19 mouse cellular contexts compared by ENCODE assay signal in the genomic region with DNA sequence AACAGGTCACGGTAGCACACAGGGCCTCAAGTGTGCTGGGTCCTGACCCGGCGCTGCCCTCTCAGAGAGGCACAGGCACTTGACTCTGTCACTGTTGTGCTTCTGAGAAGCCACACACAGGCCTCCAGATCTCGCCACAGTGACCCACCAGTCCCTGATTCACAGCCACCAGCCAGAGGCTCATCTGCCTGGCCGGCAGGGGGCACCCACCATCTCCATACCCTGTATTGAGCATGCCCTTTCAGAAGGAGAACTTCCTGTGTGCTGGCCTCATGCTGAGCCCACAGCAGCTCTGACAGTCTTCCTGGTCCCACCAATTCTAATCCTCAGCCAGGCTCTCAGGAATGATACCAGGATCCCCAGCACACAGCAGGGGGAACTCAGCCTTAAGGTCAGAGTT. TPM values are rescaled to one million over a fixed set of nuclear protein-coding genes. Genes with fewer than 3 reads are reported as not detected.
A peak's percentile ranks its signal among the peaks of the same experiment; 100 is the strongest.
DNase-seq lines count a peak whose midpoint lies in the region; ATAC-seq and TF ChIP-seq lines count a peak whose summit lies in the region.
"Had no signal": no experiment of that assay in that cellular context is flagged by ENCODE, and none has a peak within 500 bp of the region (broad histone marks: within the 10 kb centered on the region; RNA-seq: fewer than 3 reads in every experiment).

No protein-coding gene starts in this region.

- H3K27ac ChIP-seq in left cerebral cortex, adult 2 months = no peak overlapping the region
- no peak overlapping the region for H3K27ac ChIP-seq in liver, postnatal 0 days (ENCODE audit: low read depth)
- H3K27ac ChIP-seq: embryonic facial prominence, embryonic 10.5 days; heart, embryonic 13.5 days; hindbrain, embryonic 12.5 days; lung, embryonic 15.5 days; midbrain, embryonic 13.5 days; neural tube, embryonic 12.5 days had no signal

- H3K4me1 ChIP-seq in liver, postnatal 0 days (ENCODE audit: insufficient read depth) = no peaks in the 10 kb centered on the region
- H3K4me1 ChIP-seq: heart, embryonic 13.5 days; hindbrain, embryonic 12.5 days; lung, embryonic 15.5 days; midbrain, embryonic 13.5 days; neural tube, embryonic 12.5 days had no signal

- intact Hi-C loops in left cerebral cortex, adult 2 months (cut with DNase I) = no loop called here
- intact Hi-C loops in left cerebral cortex, postnatal 10 days (cut with DNase I) = no loop called here

- H3K9ac ChIP-seq in liver, postnatal 0 days (replicated peaks) = no peak overlapping the region
- H3K9ac ChIP-seq: heart, embryonic 13.5 days; hindbrain, embryonic 12.5 days; lung, embryonic 15.5 days; midbrain, embryonic 13.5 days; neural tube, embryonic 12.5 days had no signal

- no peak for DNase-seq in left cerebral cortex, adult 2 months (ENCODE audit: extremely low spot score in 1 of 2, low spot score in 2 of 2)
- no peak for DNase-seq in left cerebral cortex, postnatal 10 days (ENCODE audit: extremely low spot score in 1 of 2, low spot score in 2 of 2)
- peak; percentile 34 for DNase-seq in 416B (ENCODE audit: low read depth)
- DNase-seq in ES-CJ7 (ENCODE audit: low read depth, low spot score) = peak; percentile 43
- no peak for DNase-seq in liver, postnatal 0 days
- DNase-seq in frontal cortex, adult 2 months (ENCODE audit: extremely low spot score in 1 of 2, low spot score in 1 of 2) = no peak
- DNase-seq: cerebellum, postnatal 14 days; gastrocnemius, postnatal 14 days; kidney, adult 18-20 months; spleen, adult 18-20 months had no signal

- no peak for ATAC-seq in liver, postnatal 0 days
- no peak for ATAC-seq in erythroblast, adult 5-6 weeks (replicated peaks; ENCODE audit: low FRiP score, poor library complexity, severe bottlenecking)
- ATAC-seq: midbrain, embryonic 13.5 days had no signal

- H3K4me2 ChIP-seq in liver, postnatal 0 days (ENCODE audit: low read depth, low read length) = no peak overlapping the region
- H3K4me2 ChIP-seq: heart, embryonic 13.5 days; hindbrain, embryonic 12.5 days; lung, embryonic 15.5 days; midbrain, embryonic 13.5 days; neural tube, embryonic 12.5 days had no signal

- no peaks in the 10 kb centered on the region for H3K9me3 ChIP-seq in liver, postnatal 0 days (ENCODE audit: low read length)
- H3K9me3 ChIP-seq: embryonic facial prominence, embryonic 10.5 days; heart, embryonic 13.5 days; hindbrain, embryonic 12.5 days; lung, embryonic 15.5 days; midbrain, embryonic 13.5 days; neural tube, embryonic 12.5 days had no signal

- peak; percentile 11 for TF ChIP-seq CTCF in left cerebral cortex, adult 2 months (IDR thresholded peaks at IDR 0.05)
- TF ChIP-seq CTCF in liver, postnatal 0 days (IDR thresholded peaks at IDR 0.05; ENCODE audit: low read depth) = peak; percentile 51

- no peaks in the 10 kb centered on the region for H3K27me3 ChIP-seq in liver, postnatal 0 days (ENCODE audit: insufficient read depth, low read length)
- H3K27me3 ChIP-seq: midbrain, embryonic 13.5 days; neural tube, embryonic 12.5 days had no signal

- no peak overlapping the region for H3K4me3 ChIP-seq in left cerebral cortex, adult 2 months
- no peak overlapping the region for H3K4me3 ChIP-seq in liver, postnatal 0 days (ENCODE audit: low read depth, low read length)
- H3K4me3 ChIP-seq: embryonic facial prominence, embryonic 10.5 days; heart, embryonic 13.5 days; hindbrain, embryonic 12.5 days; lung, embryonic 15.5 days; midbrain, embryonic 13.5 days; neural tube, embryonic 12.5 days had no signal

- no peak for TF ChIP-seq EP300 in liver, postnatal 0 days (IDR thresholded peaks at IDR 0.05; ENCODE audit: low read depth)

- 42% methylated on average over 5 of the region's 5 CpGs for WGBS in liver, postnatal 0 days (ENCODE audit: insufficient replicate concordance)

- no peaks in the 10 kb centered on the region for H3K36me3 ChIP-seq in liver, postnatal 0 days (replicated peaks; ENCODE audit: insufficient read depth, low read length)
- H3K36me3 ChIP-seq: embryonic facial prominence, embryonic 10.5 days; G1E; heart, embryonic 13.5 days; hindbrain, embryonic 12.5 days; lung, embryonic 15.5 days; midbrain, embryonic 13.5 days; neural tube, embryonic 12.5 days had no signal

RNA-seq across cellular contexts. Expression of gene Ccdc27, which starts 46.7 kb away (rescaled TPM):
- not detected for total RNA-seq in left cerebral cortex, adult 2 months (2021)
- under 1 TPM; 0.43 to 0.65 TPM for total RNA-seq in left cerebral cortex, postnatal 10 days (2021)
- polyA plus RNA-seq in liver, postnatal 0 days (2015; fragmentation: Nextera tagmentation; extraction: Ambion mirVana) = not detected in 2 replicates
- polyA plus RNA-seq in frontal cortex, adult 2 months (2012; rRNA removed) = not detected in 2 replicates
- not detected in 2 replicates for total RNA-seq in erythroblast, adult 5-6 weeks (2015; ENCODE audit: low replicate concordance)
- not detected in 2 replicates for total RNA-seq in erythroblast, adult 5-6 weeks (2017; ENCODE audit: low replicate concordance)
- total RNA-seq: G1E; gastrocnemius, postnatal 14 days; left cerebral cortex, postnatal 25 days had no signal
- polyA plus RNA-seq: embryonic facial prominence, embryonic 10.5 days; G1E; heart, embryonic 13.5 days; hindbrain, embryonic 12.5 days; lung, embryonic 15.5 days; midbrain, embryonic 13.5 days; neural tube, embryonic 12.5 days had no signal

RNA-seq across cellular contexts. Expression of gene Trp73, which starts 50.8 kb away (rescaled TPM):
- total RNA-seq in left cerebral cortex, adult 2 months (2021) = 1 to 10 TPM in 1 of 2 experiments, under 1 TPM in 1; 0.41 to 1.1 TPM
- total RNA-seq in left cerebral cortex, postnatal 10 days (2021) = 1 to 10 TPM; 1.0 to 1.6 TPM
- not detected in 2 replicates for polyA plus RNA-seq in liver, postnatal 0 days (2015; fragmentation: Nextera tagmentation; extraction: Ambion mirVana)
- polyA plus RNA-seq in frontal cortex, adult 2 months (2012; rRNA removed) = 0.84 and 1.3 TPM in 2 replicates
- total RNA-seq in erythroblast, adult 5-6 weeks (2015; ENCODE audit: low replicate concordance) = not detected in 2 replicates
- not detected in 2 replicates for total RNA-seq in erythroblast, adult 5-6 weeks (2017; ENCODE audit: low replicate concordance)
- polyA plus RNA-seq: G1E had no signal

RNA-seq across cellular contexts. Expression of gene Wrap73, which starts 53.0 kb away (rescaled TPM):
- 10 to 100 TPM; 29.4 to 35.2 TPM for total RNA-seq in left cerebral cortex, adult 2 months (2021)
- 10 to 100 TPM; 24.4 to 25.1 TPM for total RNA-seq in left cerebral cortex, postnatal 10 days (2021)
- 12.4 and 14.1 TPM in 2 replicates for polyA plus RNA-seq in liver, postnatal 0 days (2015; fragmentation: Nextera tagmentation; extraction: Ambion mirVana)
- polyA plus RNA-seq in frontal cortex, adult 2 months (2012; rRNA removed) = 30.6 and 31.7 TPM in 2 replicates
- 1.5 and 2.3 TPM in 2 replicates for total RNA-seq in erythroblast, adult 5-6 weeks (2015; ENCODE audit: low replicate concordance)
- 2.6 and 4.5 TPM in 2 replicates for total RNA-seq in erythroblast, adult 5-6 weeks (2017; ENCODE audit: low replicate concordance)

Comparison
In these comparisons a context has a peak if more than half of its experiments do, and no peak if none do; other contexts are left out.
1. DNase-seq: peak in 416B (single experiment) and ES-CJ7 (single experiment); none in left cerebral cortex, adult 2 months (0 of 2), left cerebral cortex, postnatal 10 days (0 of 2), liver, postnatal 0 days (single experiment) and frontal cortex, adult 2 months (0 of 2).
2. RNA of gene Wrap73, which starts 53.0 kb away (total RNA-seq): 29.4 to 35.2 TPM in left cerebral cortex, adult 2 months and 24.4 to 25.1 TPM in left cerebral cortex, postnatal 10 days; 1.5 to 4.5 TPM in erythroblast, adult 5-6 weeks; every median in the first group is over 4 times any median in the second.